Comparison of ENCODE assay signal across 19 mouse cellular contexts in the genomic region with DNA sequence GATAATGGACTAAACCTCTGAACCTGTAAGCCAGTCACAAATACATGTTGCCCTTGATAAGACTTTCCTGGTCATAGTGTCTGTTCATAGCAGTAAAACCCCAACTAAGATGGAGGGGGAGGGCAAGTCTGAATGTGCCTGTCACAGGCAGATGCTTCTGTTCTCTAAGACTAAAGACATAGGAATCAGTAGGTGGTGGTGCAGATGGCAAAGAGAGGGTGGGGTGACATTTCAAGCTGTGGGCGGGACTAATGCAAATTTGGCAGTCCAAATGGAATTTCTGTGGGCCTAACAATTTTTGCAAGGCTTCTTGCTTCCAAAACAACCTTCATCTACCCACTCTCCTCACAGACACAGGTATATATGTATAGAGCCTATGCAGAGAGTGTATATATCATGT. TPM values are rescaled to one million over a fixed set of nuclear protein-coding genes. Genes with fewer than 3 reads are reported as not detected.
A peak's percentile ranks its signal among the peaks of the same experiment; 100 is the strongest.
DNase-seq lines count a peak whose midpoint lies in the region; ATAC-seq lines count a peak whose summit lies in the region.
"Had no signal": no experiment of that assay in that cellular context is flagged by ENCODE, and none has a peak within 500 bp of the region (broad histone marks: within the 10 kb centered on the region; RNA-seq: fewer than 3 reads in every experiment).

No protein-coding gene starts in this region.

- H3K4me3 ChIP-seq in heart, embryonic 12.5 days, result no peak overlapping the region
- no peak overlapping the region for H3K4me3 ChIP-seq in midbrain, embryonic 13.5 days (replicated peaks)
- H3K4me3 ChIP-seq: forebrain, embryonic 12.5 days; hindbrain, embryonic 15.5 days; intestine, embryonic 15.5 days; neural tube, embryonic 15.5 days; stomach, embryonic 15.5 days had no signal

- H3K9ac ChIP-seq in heart, embryonic 12.5 days, result no peak overlapping the region
- H3K9ac ChIP-seq in midbrain, embryonic 13.5 days (replicated peaks), result no peak overlapping the region
- H3K9ac ChIP-seq: forebrain, embryonic 12.5 days; hindbrain, embryonic 15.5 days; intestine, embryonic 15.5 days; neural tube, embryonic 15.5 days; stomach, embryonic 15.5 days had no signal

- ATAC-seq in heart, embryonic 12.5 days (ENCODE audit: insufficient number of reproducible peaks, low FRiP score), result no peak
- no peak for ATAC-seq in midbrain, embryonic 13.5 days
- ATAC-seq: intestine, embryonic 15.5 days; midbrain, embryonic 16.5 days had no signal

- no peak overlapping the region for H3K27ac ChIP-seq in heart, embryonic 12.5 days (ENCODE audit: poor library complexity, severe bottlenecking)
- H3K27ac ChIP-seq in midbrain, embryonic 13.5 days, result no peak overlapping the region
- H3K27ac ChIP-seq: forebrain, embryonic 12.5 days; hindbrain, embryonic 15.5 days; intestine, embryonic 15.5 days; neural tube, embryonic 15.5 days; stomach, embryonic 15.5 days had no signal

- H3K9me3 ChIP-seq in heart, embryonic 12.5 days (replicated peaks), result no peaks in the 10 kb centered on the region
- no peaks in the 10 kb centered on the region for H3K9me3 ChIP-seq in midbrain, embryonic 13.5 days
- H3K9me3 ChIP-seq: forebrain, embryonic 12.5 days; hindbrain, embryonic 15.5 days; intestine, embryonic 15.5 days; neural tube, embryonic 15.5 days; stomach, embryonic 15.5 days had no signal

- H3K4me2 ChIP-seq in heart, embryonic 12.5 days, result no peak overlapping the region
- no peak overlapping the region for H3K4me2 ChIP-seq in midbrain, embryonic 13.5 days (replicated peaks)
- H3K4me2 ChIP-seq: forebrain, embryonic 12.5 days; hindbrain, embryonic 15.5 days; intestine, embryonic 15.5 days; liver, embryonic 11.5 days; neural tube, embryonic 15.5 days; stomach, embryonic 15.5 days had no signal

- 55% methylated on average over 1 of the region's 1 CpGs for WGBS in heart, embryonic 12.5 days
- WGBS in midbrain, embryonic 13.5 days, result 67% methylated on average over 1 of the region's 1 CpGs

- no peaks in the 10 kb centered on the region for H3K27me3 ChIP-seq in heart, embryonic 12.5 days (replicated peaks)
- no peaks in the 10 kb centered on the region for H3K27me3 ChIP-seq in midbrain, embryonic 13.5 days
- H3K27me3 ChIP-seq: forebrain, embryonic 12.5 days; hindbrain, embryonic 15.5 days; intestine, embryonic 15.5 days; neural tube, embryonic 15.5 days; stomach, embryonic 15.5 days had no signal

- H3K36me3 ChIP-seq in heart, embryonic 12.5 days, result no peaks in the 10 kb centered on the region
- H3K36me3 ChIP-seq in midbrain, embryonic 13.5 days, result no peaks in the 10 kb centered on the region
- H3K36me3 ChIP-seq: forebrain, embryonic 12.5 days; hindbrain, embryonic 15.5 days; intestine, embryonic 15.5 days; neural tube, embryonic 15.5 days; stomach, embryonic 15.5 days had no signal

- H3K4me1 ChIP-seq in heart, embryonic 12.5 days (replicated peaks), result no peaks in the 10 kb centered on the region
- H3K4me1 ChIP-seq in midbrain, embryonic 13.5 days (replicated peaks), result no peaks in the 10 kb centered on the region
- H3K4me1 ChIP-seq: forebrain, embryonic 12.5 days; hindbrain, embryonic 15.5 days; intestine, embryonic 15.5 days; neural tube, embryonic 15.5 days; stomach, embryonic 15.5 days had no signal

- peak; percentile 77 to 84 for DNase-seq in frontal cortex, adult 2 months (ENCODE audit: extremely low spot score in 1 of 2, low spot score in 1 of 2)
- DNase-seq in frontal cortex, postnatal 36 days (ENCODE audit: low spot score in 2 of 2), result peak; percentile 72 to 89
- DNase-seq in left cerebral cortex, adult 9 months (ENCODE audit: low spot score in 2 of 2), result peak; percentile 53 to 82
- peak; percentile 71 for DNase-seq in right cerebral cortex, postnatal 25 days
- DNase-seq in ovary, adult 18-20 months (ENCODE audit: low spot score), result no peak
- DNase-seq: adrenal gland, adult 2 months; cerebellum, adult 8-10 months; heart, postnatal 4 days; kidney, postnatal 4 days; lung, adult 18-20 months had no signal

RNA-seq across cellular contexts. Expression of a gene that starts 19.6 kb away (rescaled TPM):
- 87.5 and 94.9 TPM in 2 replicates for polyA plus RNA-seq in frontal cortex, adult 2 months (2012; rRNA removed)
- 25.4 and 28.1 TPM in 2 replicates for polyA plus RNA-seq in heart, embryonic 12.5 days (2016; fragmentation: Nextera tagmentation; extraction: Ambion mirVana)
- polyA plus RNA-seq in midbrain, embryonic 13.5 days (2015; fragmentation: Nextera tagmentation; extraction: Ambion mirVana), result 41.9 and 51.6 TPM in 2 replicates
